Mouse (Mus musculus): ENCODE results near the gene Sf3a1.

Sf3a1 gene

GRCm38 (mm10) chr11:4219317-4219751, 59.2 kb downstream of the Sf3a1 start:
- peak; percentile 78 for DNase-seq

- no peak for DNase-seq
Observed at GRCm38 (mm10) chr11:4219908-4220307, 59.8 kb downstream of the Sf3a1 start.

GRCm38 (mm10) chr11:4220443-4221400, 60.6 kb downstream of the Sf3a1 start:
- DNase-seq = peak; percentile 55

- no peak for DNase-seq
Observed at GRCm38 (mm10) chr11:4222046-4222950, 62.1 kb downstream of the Sf3a1 start.

GRCm38 (mm10) chr11:4223393-4224188, 63.4 kb downstream of the Sf3a1 start:
- DNase-seq = no peak

GRCm38 (mm10) chr11:4224223-4224622, 64.1 kb downstream of the Sf3a1 start:
- DNase-seq = no peak

- DNase-seq = no peak
Observed at GRCm38 (mm10) chr11:4226569-4227325, 66.6 kb downstream of the Sf3a1 start.

- DNase-seq = no peak
Observed at GRCm38 (mm10) chr11:4228463-4228862, 68.3 kb downstream of the Sf3a1 start.

GRCm38 (mm10) chr11:4229841-4230240, 69.7 kb downstream of the Sf3a1 start:
- DNase-seq = no peak

- DNase-seq = no peak
Observed at GRCm38 (mm10) chr11:4231435-4231834, 71.3 kb downstream of the Sf3a1 start.

Data from right cerebral cortex, adult 18-20 months (tissue).